Mouse (Mus musculus) thymus, adult 2 months (tissue): ENCODE data around the gene Vars.

Experiments
- CTCF ChIP-seq: fragments of 200-500 bp; IDR thresholded peaks from 2 replicates; pipeline ENCODE4 v1.5.1; 2012; ENCODE audit warnings: mild to moderate bottlenecking, control low read depth, low read length, moderate library complexity, borderline replicate concordance; ENCODE audit not compliant: control insufficient read depth, poor library complexity, insufficient read depth; ENCODE audit errors: extremely low read depth
- POLR2A ChIP-seq: fragments of 200-500 bp; IDR thresholded peaks from 2 replicates; pipeline ENCODE4 v1.6.1; 2012; ENCODE audit warnings: mild to moderate bottlenecking, low read length, control low read depth, moderate library complexity; ENCODE audit not compliant: control insufficient read depth, poor library complexity, insufficient read depth; ENCODE audit errors: extremely low read depth

DNA sequence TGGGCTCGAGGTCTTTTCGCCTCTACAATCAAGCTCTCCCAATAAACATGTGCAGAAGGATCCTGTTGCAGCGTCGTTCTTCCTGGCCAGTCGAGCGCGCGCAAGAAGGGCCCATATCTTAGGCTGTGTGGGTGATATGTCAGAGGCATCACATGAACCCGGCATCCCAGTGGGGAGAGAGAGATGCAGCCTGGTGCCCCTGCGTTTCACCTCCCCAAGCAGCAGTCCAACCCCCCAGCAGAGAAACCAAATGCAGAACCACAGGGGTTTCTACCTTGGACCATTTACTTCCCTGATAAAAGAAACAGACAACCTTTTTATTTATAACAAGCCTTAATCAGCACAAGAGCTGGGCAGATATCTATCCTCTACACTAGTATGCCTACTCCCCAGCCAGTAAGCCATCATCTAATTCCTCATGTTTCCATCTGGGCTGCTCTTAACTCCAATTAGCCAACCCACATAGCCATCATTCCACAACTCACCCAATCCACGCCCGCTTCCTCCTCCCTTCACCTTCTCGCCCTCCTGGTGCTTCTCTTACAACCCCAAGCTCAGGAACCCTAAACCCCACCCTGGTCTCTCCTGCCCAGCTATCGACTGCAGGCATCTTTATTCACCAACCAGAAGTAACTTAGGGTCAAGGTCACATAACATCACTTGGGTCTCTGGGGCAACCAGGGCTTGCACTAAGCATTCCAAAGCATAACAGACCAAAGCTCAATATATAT is 4.2 kb upstream of the Vars start:
- TF ChIP-seq POLR2A (no peak), CTCF (no peak)
